Mouse (Mus musculus) adipocyte (in vitro differentiated cells): ENCODE data around the gene Asap2.

Experiments
- DNase-seq: peaks from one replicate; pipeline ENCODE4 v3.0.0-alpha.2; 2016; ENCODE audit warnings: low spot score

Asap2 gene

GRCm38 (mm10) chr12:21315923-21316868 lies 325.9 kb downstream of the Asap2 start, which contains the start of gene Iah1:
Iah1 (plus strand) TSS chr12:21316389.
- peak; percentile 76 for DNase-seq

- DNase-seq: peak; percentile 73
These were observed 326.6 kb downstream of the Asap2 start for GRCm38 (mm10) chr12:21316869-21317265.

GRCm38 (mm10) chr12:21318143-21318895 lies 328.1 kb downstream of the Asap2 start:
- DNase-seq: peak; percentile 74
